Mouse (Mus musculus) embryonic facial prominence, embryonic 12.5 days (tissue): ENCODE results near the gene Cpeb2. TPM values are rescaled to one million over a fixed set of nuclear protein-coding genes. Genes with fewer than 3 reads are reported as not detected.

Source experiments
- ATAC-seq: fragments of 200-750 bp; cut with Nextera tagmentation; 2 replicates; pipeline ENCODE4 v1.8.0; 2017; ENCODE audit not compliant: insufficient number of reproducible peaks, insufficient read depth, low FRiP score, low TSS enrichment
- H3K27ac ChIP-seq: fragments of 300-500 bp; sonication (generic); 2 replicates; pipeline ENCODE4 v1.5.1; 2016; ENCODE audit warnings: mild to moderate bottlenecking
- H3K27me3 ChIP-seq: fragments of 300-500 bp; sonication (generic); 2 replicates; pipeline ENCODE4 v1.6.1; 2016; ENCODE audit warnings: mild to moderate bottlenecking, moderate library complexity
- H3K36me3 ChIP-seq: fragments of 300-500 bp; sonication (generic); 2 replicates; pipeline ENCODE4 v1.6.1; 2016; ENCODE audit warnings: mild to moderate bottlenecking
- H3K4me1 ChIP-seq: fragments of 300-500 bp; sonication (generic); 2 replicates; pipeline ENCODE4 v1.6.1; 2016
- H3K4me2 ChIP-seq: fragments of 300-500 bp; sonication (generic); replicated peaks from 2 replicates; pipeline ENCODE4 v1.6.1; 2016; ENCODE audit warnings: mild to moderate bottlenecking, moderate library complexity
- H3K4me3 ChIP-seq: fragments of 300-500 bp; sonication (generic); 2 replicates; pipeline ENCODE4 v1.5.1; 2016; ENCODE audit warnings: mild to moderate bottlenecking
- H3K9ac ChIP-seq: fragments of 300-500 bp; sonication (generic); 2 replicates; pipeline ENCODE4 v1.6.1; 2016; ENCODE audit warnings: mild to moderate bottlenecking, moderate library complexity
- H3K9me3 ChIP-seq: fragments of 300-500 bp; sonication (generic); 2 replicates; pipeline ENCODE4 v1.6.1; 2016; ENCODE audit warnings: mild to moderate bottlenecking, moderate library complexity
- WGBS: fragments of 180-500 bp; shearing (Covaris S2); methylation state at CpG from one replicate; pipeline ENCODE4 v1.1.7; 2016; 5-methylcytosine and 5-hydroxymethylcytosine counted together
- polyA plus RNA-seq: library from polyadenylated mRNA; unstranded; fragments of >200 nt; fragmentation: Nextera tagmentation; extraction: Ambion mirVana; gene quantifications from 2 replicates; pipeline ENCODE4 v1.2.1, GENCODE M21; 2016

Cpeb2 gene
- polyA plus RNA-seq, 1 experiment from 2014 or later: 2.0 TPM

GRCm38 (mm10) chr5:43240729-43241128 is 7.8 kb downstream of the Cpeb2 start:
- no peak for ATAC-seq
- Histone ChIP-seq H3K4me2 (no peak overlapping the region), H3K4me1 (peaks cover 3% of the 10 kb centered on the region; the same call in 1 of the 2 replicates), H3K4me3 (no peak overlapping the region), H3K9me3 (no peaks in the 10 kb centered on the region), H3K27me3 (peaks cover 3% of the 10 kb centered on the region; the same call in 1 of the 2 replicates), H3K36me3 (no peaks in the 10 kb centered on the region), H3K9ac (no peak overlapping the region), H3K27ac (no peak overlapping the region)

- H3K4me3 ChIP-seq: no peak overlapping the region
- no peaks in the 10 kb centered on the region for H3K4me1 ChIP-seq
- no peaks in the 10 kb centered on the region for H3K9me3 ChIP-seq
- H3K27ac ChIP-seq: no peak overlapping the region
- H3K36me3 ChIP-seq: no peaks in the 10 kb centered on the region
- H3K27me3 ChIP-seq: no peaks in the 10 kb centered on the region
- no peak for ATAC-seq
- WGBS: 87% methylated on average over 8 of the region's 8 CpGs
- no peak overlapping the region for H3K4me2 ChIP-seq
- H3K9ac ChIP-seq: no peak overlapping the region
Measured at GRCm38 (mm10) chr5:43246236-43246635, 13.3 kb downstream of the Cpeb2 start.

GRCm38 (mm10) chr5:43246954-43247353 is 14.0 kb downstream of the Cpeb2 start:
- no peaks in the 10 kb centered on the region for H3K27me3 ChIP-seq
- H3K9ac ChIP-seq: no peak overlapping the region
- WGBS: 81% methylated on average over 6 of the region's 6 CpGs
- no peak overlapping the region for H3K4me2 ChIP-seq
- H3K4me1 ChIP-seq: no peaks in the 10 kb centered on the region
- H3K36me3 ChIP-seq: no peaks in the 10 kb centered on the region
- no peaks in the 10 kb centered on the region for H3K9me3 ChIP-seq
- H3K4me3 ChIP-seq: no peak overlapping the region
- ATAC-seq: no peak
- no peak overlapping the region for H3K27ac ChIP-seq

- ATAC-seq: no peak
- Histone ChIP-seq H3K4me1 (no peaks in the 10 kb centered on the region), H3K4me3 (no peak overlapping the region), H3K4me2 (no peak overlapping the region), H3K36me3 (no peaks in the 10 kb centered on the region), H3K9ac (no peak overlapping the region), H3K9me3 (no peaks in the 10 kb centered on the region), H3K27me3 (no peaks in the 10 kb centered on the region), H3K27ac (no peak overlapping the region)
- 57% methylated on average over 3 of the region's 3 CpGs for WGBS
Measured at GRCm38 (mm10) chr5:43248001-43248430, 15.0 kb downstream of the Cpeb2 start.

GRCm38 (mm10) chr5:43257490-43257889 is 24.5 kb downstream of the Cpeb2 start:
- Histone ChIP-seq H3K27ac (no peak overlapping the region), H3K4me1 (no peaks in the 10 kb centered on the region), H3K4me3 (no peak overlapping the region), H3K4me2 (no peak overlapping the region), H3K27me3 (no peaks in the 10 kb centered on the region), H3K9me3 (no peaks in the 10 kb centered on the region), H3K9ac (no peak overlapping the region), H3K36me3 (no peaks in the 10 kb centered on the region)
- no peak for ATAC-seq
- 90% methylated on average over 2 of the region's 2 CpGs for WGBS

- H3K36me3 ChIP-seq: no peaks in the 10 kb centered on the region
- no peak overlapping the region for H3K4me2 ChIP-seq
- no peak for ATAC-seq
- no peak overlapping the region for H3K9ac ChIP-seq
- no peak overlapping the region for H3K4me3 ChIP-seq
- no peaks in the 10 kb centered on the region for H3K9me3 ChIP-seq
- H3K27ac ChIP-seq: no peak overlapping the region
- WGBS: 89% methylated on average over 3 of the region's 3 CpGs
- H3K27me3 ChIP-seq: no peaks in the 10 kb centered on the region
- no peaks in the 10 kb centered on the region for H3K4me1 ChIP-seq
Measured at GRCm38 (mm10) chr5:43258472-43259142, 25.6 kb downstream of the Cpeb2 start.

- no peaks in the 10 kb centered on the region for H3K36me3 ChIP-seq
- no peak overlapping the region for H3K27ac ChIP-seq
- H3K27me3 ChIP-seq: no peaks in the 10 kb centered on the region
- WGBS: 79% methylated on average over 6 of the region's 6 CpGs
- H3K4me3 ChIP-seq: no peak overlapping the region
- no peak overlapping the region for H3K9ac ChIP-seq
- H3K9me3 ChIP-seq: no peaks in the 10 kb centered on the region
- H3K4me1 ChIP-seq: no peaks in the 10 kb centered on the region
- no peak for ATAC-seq
- no peak overlapping the region for H3K4me2 ChIP-seq
Measured at GRCm38 (mm10) chr5:43261814-43262213, 28.8 kb downstream of the Cpeb2 start.

- no peak overlapping the region for H3K4me2 ChIP-seq
- H3K9me3 ChIP-seq: no peaks in the 10 kb centered on the region
- no peak overlapping the region for H3K27ac ChIP-seq
- no peaks in the 10 kb centered on the region for H3K4me1 ChIP-seq
- no peak overlapping the region for H3K4me3 ChIP-seq
- 87% methylated on average over 4 of the region's 4 CpGs for WGBS
- H3K27me3 ChIP-seq: no peaks in the 10 kb centered on the region
- H3K9ac ChIP-seq: no peak overlapping the region
- no peak for ATAC-seq
- H3K36me3 ChIP-seq: no peaks in the 10 kb centered on the region
Measured at GRCm38 (mm10) chr5:43263951-43264350, 31.0 kb downstream of the Cpeb2 start.

GRCm38 (mm10) chr5:43264696-43265095 is 31.7 kb downstream of the Cpeb2 start:
- H3K4me2 ChIP-seq: no peak overlapping the region
- H3K36me3 ChIP-seq: no peaks in the 10 kb centered on the region
- no peak for ATAC-seq
- H3K9ac ChIP-seq: no peak overlapping the region
- no peaks in the 10 kb centered on the region for H3K27me3 ChIP-seq
- WGBS: 85% methylated on average over 2 of the region's 2 CpGs
- H3K9me3 ChIP-seq: no peaks in the 10 kb centered on the region
- H3K4me3 ChIP-seq: no peak overlapping the region
- H3K27ac ChIP-seq: no peak overlapping the region
- H3K4me1 ChIP-seq: no peaks in the 10 kb centered on the region

- WGBS: 88% methylated on average over 1 of the region's 1 CpGs
- no peak overlapping the region for H3K4me3 ChIP-seq
- no peak overlapping the region for H3K4me2 ChIP-seq
- no peaks in the 10 kb centered on the region for H3K9me3 ChIP-seq
- no peak overlapping the region for H3K9ac ChIP-seq
- H3K36me3 ChIP-seq: no peaks in the 10 kb centered on the region
- H3K4me1 ChIP-seq: no peaks in the 10 kb centered on the region
- H3K27me3 ChIP-seq: no peaks in the 10 kb centered on the region
- H3K27ac ChIP-seq: no peak overlapping the region
- ATAC-seq: no peak
Measured at GRCm38 (mm10) chr5:43277982-43278381, 45.0 kb downstream of the Cpeb2 start.

GRCm38 (mm10) chr5:43279774-43280173 is 46.8 kb downstream of the Cpeb2 start:
- Histone ChIP-seq H3K9ac (no peak overlapping the region), H3K4me3 (no peak overlapping the region), H3K9me3 (no peaks in the 10 kb centered on the region), H3K27me3 (no peaks in the 10 kb centered on the region), H3K4me1 (no peaks in the 10 kb centered on the region), H3K36me3 (no peaks in the 10 kb centered on the region), H3K4me2 (no peak overlapping the region), H3K27ac (no peak overlapping the region)
- no peak for ATAC-seq
- 77% methylated on average over 3 of the region's 3 CpGs for WGBS

- Histone ChIP-seq H3K27me3 (no peaks in the 10 kb centered on the region), H3K9ac (no peak overlapping the region), H3K4me2 (no peak overlapping the region), H3K9me3 (no peaks in the 10 kb centered on the region), H3K36me3 (no peaks in the 10 kb centered on the region), H3K4me3 (no peak overlapping the region), H3K27ac (no peak overlapping the region), H3K4me1 (no peaks in the 10 kb centered on the region)
- 89% methylated on average over 12 of the region's 12 CpGs for WGBS
- no peak for ATAC-seq
Measured at GRCm38 (mm10) chr5:43285756-43286155, 52.8 kb downstream of the Cpeb2 start.
